In the genomic region with DNA sequence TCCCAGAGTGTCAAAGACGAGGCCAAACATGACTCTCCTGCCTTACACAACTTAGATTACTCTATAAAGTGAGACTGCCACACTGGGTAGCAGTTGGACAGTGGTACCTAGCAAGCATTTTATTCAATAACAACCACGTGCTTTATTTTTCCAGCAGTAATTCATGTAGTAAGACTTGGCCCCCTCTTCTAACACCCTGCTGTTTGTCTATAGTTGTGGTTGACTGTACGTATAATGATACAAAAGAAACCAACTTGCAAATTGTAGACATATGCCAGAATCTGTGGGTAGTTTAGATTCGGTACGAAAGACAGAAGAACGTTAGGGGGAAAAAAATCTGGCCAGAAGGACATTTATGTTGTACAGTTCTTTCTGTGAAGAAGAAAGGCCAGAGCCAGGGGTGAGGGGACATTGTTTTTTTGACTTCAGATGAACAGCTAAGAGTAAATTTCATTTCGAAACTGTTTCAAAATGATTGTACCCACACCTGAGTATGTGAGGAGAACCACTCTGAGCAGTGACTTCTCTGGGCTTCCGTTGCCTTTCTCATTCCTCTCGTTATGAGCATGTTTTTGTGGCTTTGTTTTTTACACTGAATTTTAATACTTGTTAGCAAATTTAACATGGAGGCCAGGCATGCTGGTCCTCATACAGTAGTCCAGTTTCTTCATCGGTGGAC, we compare ENCODE assay signal across 10 mouse cellular contexts.
DNase-seq lines count a peak whose midpoint lies in the region; ATAC-seq and TF ChIP-seq lines count a peak whose summit lies in the region.
"Had no signal": no experiment of that assay in that cellular context is flagged by ENCODE, and none has a peak within 500 bp of the region (broad histone marks: within the 10 kb centered on the region; RNA-seq: fewer than 3 reads in every experiment).

No protein-coding gene starts in this region.

- H3K79me2 ChIP-seq in liver, adult 2 months (ENCODE audit: control insufficient read depth, insufficient read depth, low read length), result peaks cover 36% of the 10 kb centered on the region
- peaks cover 100% of the 10 kb centered on the region for H3K79me2 ChIP-seq in myocyte (ENCODE audit: control insufficient read depth, insufficient read depth)

- peak overlapping the region; percentile 46 for H3K4me3 ChIP-seq in liver, adult 2 months (ENCODE audit: insufficient read depth, low read depth, low read length)
- peak overlapping the region; percentile 56 for H3K4me3 ChIP-seq in embryonic facial prominence, embryonic 15.5 days (replicated peaks)
- peak overlapping the region; percentile 24 for H3K4me3 ChIP-seq in myocyte

- ATAC-seq in embryonic facial prominence, embryonic 15.5 days (ENCODE audit: insufficient number of reproducible peaks, low FRiP score, low TSS enrichment, low read depth), result no peak

- TF ChIP-seq CTCF in liver, adult 2 months (IDR thresholded peaks at IDR 0.05; ENCODE audit: low read depth, low read length), result no peak

- WGBS in liver, adult 2 months, result 32% methylated on average over 10 of the region's 10 CpGs
- 23% methylated on average over 10 of the region's 10 CpGs for WGBS in embryonic facial prominence, embryonic 15.5 days

- H3ac ChIP-seq in myocyte (ENCODE audit: control insufficient read depth, insufficient read length), result no peak overlapping the region

- no peak overlapping the region for H3K27ac ChIP-seq in liver, adult 2 months (replicated peaks; ENCODE audit: insufficient read depth, low read depth, low read length)
- peak overlapping the region; percentile 88 for H3K27ac ChIP-seq in embryonic facial prominence, embryonic 15.5 days (replicated peaks)

- no peaks in the 10 kb centered on the region for H3K9me3 ChIP-seq in embryonic facial prominence, embryonic 15.5 days (replicated peaks)

- H3K4me2 ChIP-seq in embryonic facial prominence, embryonic 15.5 days (replicated peaks), result peak overlapping the region; percentile 60
- peak overlapping the region; percentile 94 for H3K4me2 ChIP-seq in myocyte (ENCODE audit: low read depth)

- no peaks in the 10 kb centered on the region for H3K27me3 ChIP-seq in liver, adult 2 months (ENCODE audit: control insufficient read depth, insufficient read depth, low read length)
- no peaks in the 10 kb centered on the region for H3K27me3 ChIP-seq in embryonic facial prominence, embryonic 15.5 days
- no peaks in the 10 kb centered on the region for H3K27me3 ChIP-seq in myocyte (ENCODE audit: control insufficient read depth, insufficient read depth, insufficient read length)

- DNase-seq in adrenal gland, adult 2 months, result peak; percentile 24
- no peak for DNase-seq in adrenal gland, postnatal 14 days
- peak; percentile 39 for DNase-seq in liver, adult 2 months (ENCODE audit: extremely low read depth, low read depth, low spot score)
- DNase-seq in liver, result no peak
- DNase-seq in urinary bladder, postnatal 36 days (ENCODE audit: low spot score in 2 of 2), result no peak
- no peak for DNase-seq in cerebellum, postnatal 14 days
- DNase-seq: cerebellum, postnatal 25 days; layer of hippocampus, adult 9-11 months had no signal

- peaks cover 10% of the 10 kb centered on the region; the same call in 1 of the 2 replicates for H3K36me3 ChIP-seq in liver, adult 2 months (ENCODE audit: control insufficient read depth, insufficient read depth, low read length)
- H3K36me3 ChIP-seq in embryonic facial prominence, embryonic 15.5 days, result no peaks in the 10 kb centered on the region
- H3K36me3 ChIP-seq in myocyte (ENCODE audit: control insufficient read depth, insufficient read depth), result peaks cover 9% of the 10 kb centered on the region

- TF ChIP-seq POLR2A in liver, adult 2 months (IDR thresholded peaks at IDR 0.05; ENCODE audit: extremely low read depth, insufficient read depth, low read length), result no peak
- no peak for TF ChIP-seq POLR2A in myocyte (IDR thresholded peaks at IDR 0.05; ENCODE audit: insufficient read length, low read depth)

- H3K4me1 ChIP-seq in liver, adult 2 months (ENCODE audit: control insufficient read depth, insufficient read depth, low read length), result peaks cover 41% of the 10 kb centered on the region
- H3K4me1 ChIP-seq in embryonic facial prominence, embryonic 15.5 days, result peaks cover 55% of the 10 kb centered on the region

- H3K9ac ChIP-seq in liver, adult 2 months (ENCODE audit: low read depth, low read length), result peak overlapping the region; percentile 42
- peak overlapping the region; percentile 58 for H3K9ac ChIP-seq in embryonic facial prominence, embryonic 15.5 days

TF ChIP-seq in myocyte, 11 proteins besides CTCF, POLR2A, EP300 and RAD21:
- TF ChIP-seq TCF12 (IDR thresholded peaks at IDR 0.05; ENCODE audit: insufficient read depth, poor library complexity, severe bottlenecking) (no peak), E2F4 (IDR thresholded peaks at IDR 0.05; ENCODE audit: insufficient read depth) (no peak), MAX (IDR thresholded peaks at IDR 0.05; ENCODE audit: low read depth) (no peak), REST (IDR thresholded peaks at IDR 0.05; ENCODE audit: insufficient read depth, insufficient read length) (no peak), TCF3 (IDR thresholded peaks at IDR 0.05; ENCODE audit: insufficient read length, low read depth) (no peak), USF1 (IDR thresholded peaks at IDR 0.05; ENCODE audit: low read depth) (no peak), SRF (IDR thresholded peaks at IDR 0.05; ENCODE audit: control insufficient read depth, insufficient read length, low read depth) (no peak), MYOD1 (IDR thresholded peaks at IDR 0.05; ENCODE audit: control insufficient read depth in 1 of 3, insufficient read length in 2 of 3, low read depth in 2 of 3) (no peak), POLR2AphosphoS2 (IDR thresholded peaks at IDR 0.05; ENCODE audit: insufficient read length, low read depth) (no peak), MYOG (IDR thresholded peaks at IDR 0.05; ENCODE audit: control insufficient read depth in 1 of 3, insufficient read depth in 1 of 3, insufficient read length in 2 of 3, low read depth in 2 of 3) (no peak), CEBPB (IDR thresholded peaks at IDR 0.05; ENCODE audit: insufficient read depth, poor library complexity, severe bottlenecking) (no peak)
TF ChIP-seq in myocyte: peak in this region for 0.

Comparison
In these comparisons a context has a peak if more than half of its experiments do, and no peak if none do; other contexts are left out.
1. DNase-seq: peak in adrenal gland, adult 2 months (single experiment) and liver, adult 2 months (single experiment); none in adrenal gland, postnatal 14 days (single experiment), liver (single experiment), urinary bladder, postnatal 36 days (0 of 2) and cerebellum, postnatal 14 days (0 of 2).
2. Peak in every context shown above with its lines, with median percentiles within 50 percentile points of each other: H3K4me3 ChIP-seq.